ENCODE assay signal across 12 mouse cellular contexts in genomic region chr12:28799798-28800411, GRCm38 (mm10). TPM values are rescaled to one million over a fixed set of nuclear protein-coding genes. Genes with fewer than 3 reads are reported as not detected.
DNase-seq lines count a peak whose midpoint lies in the region; ATAC-seq and TF ChIP-seq lines count a peak whose summit lies in the region.
"Had no signal": no experiment of that assay in that cellular context is flagged by ENCODE, and none has a peak within 500 bp of the region (broad histone marks: within the 10 kb centered on the region; RNA-seq: fewer than 3 reads in every experiment).

No protein-coding gene starts in this region.

- ATAC-seq in embryonic facial prominence, embryonic 15.5 days (ENCODE audit: insufficient number of reproducible peaks, low FRiP score, low TSS enrichment, low read depth) = peak; percentile 49; the same call in 1 of the 2 replicates
- peak; percentile 67 for ATAC-seq in hindbrain, embryonic 16.5 days

- no peaks in the 10 kb centered on the region; the same call in 1 of the 2 replicates for H3K9me3 ChIP-seq in embryonic facial prominence, embryonic 15.5 days (replicated peaks)
- H3K9me3 ChIP-seq in hindbrain, embryonic 16.5 days (ENCODE audit: control insufficient read depth, low read length) = no peaks in the 10 kb centered on the region

- WGBS in embryonic facial prominence, embryonic 15.5 days = 30% methylated on average over 11 of the region's 11 CpGs
- 33% methylated on average over 11 of the region's 11 CpGs for WGBS in hindbrain, embryonic 16.5 days

- no peak overlapping the region for H3ac ChIP-seq in myocyte (ENCODE audit: control insufficient read depth, insufficient read length)

- DNase-seq in kidney, postnatal 4 days = peak; percentile 22 to 52
- DNase-seq in kidney, postnatal 10 days = no peak
- DNase-seq in urinary bladder, postnatal 4 days (ENCODE audit: low spot score in 2 of 2) = no peak
- no peak for DNase-seq in ovary, postnatal 14 days (ENCODE audit: low spot score)
- DNase-seq in heart, adult 11 months = no peak
- DNase-seq: adrenal gland, postnatal 14 days; heart, adult 2 months; kidney, adult 2 months had no signal

- H3K79me2 ChIP-seq in myocyte (ENCODE audit: control insufficient read depth, insufficient read depth) = no peaks in the 10 kb centered on the region

- no peak overlapping the region for H3K4me3 ChIP-seq in embryonic facial prominence, embryonic 15.5 days (replicated peaks)
- no peak overlapping the region for H3K4me3 ChIP-seq in hindbrain, embryonic 16.5 days (ENCODE audit: low read length)
- H3K4me3 ChIP-seq in myocyte = no peak overlapping the region
- H3K4me3 ChIP-seq: heart, adult 2 months had no signal

- H3K4me2 ChIP-seq in embryonic facial prominence, embryonic 15.5 days (replicated peaks) = no peak overlapping the region
- H3K4me2 ChIP-seq in hindbrain, embryonic 16.5 days (ENCODE audit: low read length) = no peak overlapping the region
- no peak overlapping the region for H3K4me2 ChIP-seq in myocyte (ENCODE audit: low read depth)
- H3K4me2 ChIP-seq: liver, embryonic 11.5 days had no signal

- no peak overlapping the region for H3K9ac ChIP-seq in embryonic facial prominence, embryonic 15.5 days
- H3K9ac ChIP-seq in hindbrain, embryonic 16.5 days (ENCODE audit: low read depth, low read length) = peak overlapping the region; percentile 17; the same call in 1 of the 2 replicates

- no peak overlapping the region for H3K27ac ChIP-seq in embryonic facial prominence, embryonic 15.5 days (replicated peaks)
- peak overlapping the region; percentile 39 for H3K27ac ChIP-seq in hindbrain, embryonic 16.5 days (ENCODE audit: low read depth, low read length)
- H3K27ac ChIP-seq: heart, adult 2 months had no signal

- TF ChIP-seq POLR2A in myocyte (IDR thresholded peaks at IDR 0.05; ENCODE audit: insufficient read length, low read depth) = no peak

- no peaks in the 10 kb centered on the region for H3K36me3 ChIP-seq in embryonic facial prominence, embryonic 15.5 days
- H3K36me3 ChIP-seq in hindbrain, embryonic 16.5 days (ENCODE audit: control insufficient read depth, insufficient read depth, low read length) = no peaks in the 10 kb centered on the region
- no peaks in the 10 kb centered on the region for H3K36me3 ChIP-seq in myocyte (ENCODE audit: control insufficient read depth, insufficient read depth)

- no peaks in the 10 kb centered on the region for H3K27me3 ChIP-seq in embryonic facial prominence, embryonic 15.5 days
- no peaks in the 10 kb centered on the region for H3K27me3 ChIP-seq in hindbrain, embryonic 16.5 days (replicated peaks; ENCODE audit: control insufficient read depth, insufficient read depth, low read length)
- no peaks in the 10 kb centered on the region for H3K27me3 ChIP-seq in myocyte (ENCODE audit: control insufficient read depth, insufficient read depth, insufficient read length)

- H3K4me1 ChIP-seq in embryonic facial prominence, embryonic 15.5 days = peaks cover 14% of the 10 kb centered on the region
- H3K4me1 ChIP-seq in hindbrain, embryonic 16.5 days (ENCODE audit: control insufficient read depth, insufficient read depth, low read depth, low read length) = peaks cover 22% of the 10 kb centered on the region

TF ChIP-seq in myocyte, 11 proteins besides CTCF, POLR2A, EP300 and RAD21:
- no peak for TF ChIP-seq USF1 (IDR thresholded peaks at IDR 0.05; ENCODE audit: low read depth)
- TF ChIP-seq TCF3 (IDR thresholded peaks at IDR 0.05; ENCODE audit: insufficient read length, low read depth) = no peak
- TF ChIP-seq MYOD1 (IDR thresholded peaks at IDR 0.05; ENCODE audit: control insufficient read depth in 1 of 3, insufficient read length in 2 of 3, low read depth in 2 of 3) = peak in 2 of 3 experiments; percentile 39 to 58
- TF ChIP-seq SRF (IDR thresholded peaks at IDR 0.05; ENCODE audit: control insufficient read depth, insufficient read length, low read depth) = no peak
- TF ChIP-seq REST (IDR thresholded peaks at IDR 0.05; ENCODE audit: insufficient read depth, insufficient read length) = no peak
- no peak for TF ChIP-seq TCF12 (IDR thresholded peaks at IDR 0.05; ENCODE audit: insufficient read depth, poor library complexity, severe bottlenecking)
- TF ChIP-seq CEBPB (IDR thresholded peaks at IDR 0.05; ENCODE audit: insufficient read depth, poor library complexity, severe bottlenecking) = no peak
- TF ChIP-seq POLR2AphosphoS2 (IDR thresholded peaks at IDR 0.05; ENCODE audit: insufficient read length, low read depth) = no peak
- no peak for TF ChIP-seq MAX (IDR thresholded peaks at IDR 0.05; ENCODE audit: low read depth)
- TF ChIP-seq MYOG (IDR thresholded peaks at IDR 0.05; ENCODE audit: control insufficient read depth in 1 of 3, insufficient read depth in 1 of 3, insufficient read length in 2 of 3, low read depth in 2 of 3) = peak in 2 of 3 experiments; percentile 72 to 81
- no peak for TF ChIP-seq E2F4 (IDR thresholded peaks at IDR 0.05; ENCODE audit: insufficient read depth)

RNA-seq across cellular contexts. Expression of gene Eipr1, which starts 48.3 kb away (rescaled TPM):
- 31.5 and 31.6 TPM in 2 replicates for polyA plus RNA-seq in embryonic facial prominence, embryonic 15.5 days (2015; fragmentation: Nextera tagmentation; extraction: Ambion mirVana)
- 68.3 and 71.7 TPM in 2 replicates for polyA plus RNA-seq in hindbrain, embryonic 16.5 days (2015; fragmentation: Nextera tagmentation; extraction: Ambion mirVana)
- 19.5 TPM for polyA plus RNA-seq in myocyte (2012; fragmentation: generic; extraction: Trizol)

RNA-seq across cellular contexts. Expression of gene Trappc12, which starts 49.6 kb away (rescaled TPM):
- polyA plus RNA-seq in embryonic facial prominence, embryonic 15.5 days (2015; fragmentation: Nextera tagmentation; extraction: Ambion mirVana) = 38.1 and 42.3 TPM in 2 replicates
- polyA plus RNA-seq in hindbrain, embryonic 16.5 days (2015; fragmentation: Nextera tagmentation; extraction: Ambion mirVana) = 41.4 and 43.1 TPM in 2 replicates
- 31.4 TPM for polyA plus RNA-seq in myocyte (2012; fragmentation: generic; extraction: Trizol)

Comparison
In these comparisons a context has a peak if more than half of its experiments do, and no peak if none do; other contexts are left out.
1. DNase-seq: peak in kidney, postnatal 4 days (2 of 2); none in kidney, postnatal 10 days (single experiment), urinary bladder, postnatal 4 days (0 of 2), ovary, postnatal 14 days (single experiment) and heart, adult 11 months (single experiment).